13 mouse cellular contexts compared by ENCODE assay signal in the genomic region with DNA sequence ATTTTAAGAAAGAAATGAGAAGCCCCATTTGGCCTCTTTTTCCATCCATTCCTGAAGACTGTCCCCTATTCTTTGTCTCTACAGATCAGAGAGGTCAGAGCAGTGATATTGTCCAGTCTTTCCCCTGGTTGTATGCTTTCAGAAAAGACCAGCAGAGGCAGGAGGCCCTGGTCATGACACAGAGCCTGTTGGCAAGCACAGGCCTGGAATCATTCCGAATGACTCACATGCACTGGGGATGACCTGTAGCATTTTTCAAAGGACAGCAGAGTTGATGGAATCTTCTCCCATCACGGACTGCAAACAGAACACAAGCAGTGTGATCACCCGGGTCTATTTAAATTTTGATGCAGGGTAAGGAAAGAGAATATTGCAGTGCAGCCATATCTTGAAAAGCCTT. TPM values are rescaled to one million over a fixed set of nuclear protein-coding genes. Genes with fewer than 3 reads are reported as not detected.
DNase-seq lines count a peak whose midpoint lies in the region.
"Had no signal": no experiment of that assay in that cellular context is flagged by ENCODE, and none has a peak within 500 bp of the region (broad histone marks: within the 10 kb centered on the region; RNA-seq: fewer than 3 reads in every experiment).

No protein-coding gene starts in this region.

- no peaks in the 10 kb centered on the region for H3K4me1 ChIP-seq in heart, embryonic 10.5 days
- H3K4me1 ChIP-seq: neural tube, embryonic 12.5 days had no signal

- WGBS in heart, embryonic 10.5 days: 58% methylated on average over 3 of the region's 3 CpGs

- no peaks in the 10 kb centered on the region for H3K9me3 ChIP-seq in heart, embryonic 10.5 days
- H3K9me3 ChIP-seq: neural tube, embryonic 12.5 days had no signal

- H3K27me3 ChIP-seq in heart, embryonic 10.5 days (ENCODE audit: insufficient read depth, poor library complexity, severe bottlenecking): no peaks in the 10 kb centered on the region
- H3K27me3 ChIP-seq: neural tube, embryonic 12.5 days had no signal

- intact Hi-C loops in heart, postnatal 25 days (cut with DNase I): no loop called here

- DNase-seq in heart, adult 11 months: peak; percentile 95
- DNase-seq in heart, embryonic 10.5 days (ENCODE audit: low spot score): no peak
- peak; percentile 98 for DNase-seq in 3T3-L1 (ENCODE audit: low read depth, low spot score)
- peak; percentile 75 for DNase-seq in gastrocnemius, adult 18-20 months (ENCODE audit: low spot score)
- peak; percentile 29 for DNase-seq in heart, postnatal 25 days (ENCODE audit: low spot score)
- DNase-seq in thymus, postnatal 0 days (ENCODE audit: low spot score): no peak
- DNase-seq in cerebellum, adult 9-11 months: no peak
- no peak for DNase-seq in cerebellum, adult 11 months
- DNase-seq: forebrain, postnatal 0 days; liver; thymus, postnatal 4 days had no signal

- H3K4me3 ChIP-seq in heart, embryonic 10.5 days: no peak overlapping the region
- H3K4me3 ChIP-seq: neural tube, embryonic 12.5 days had no signal

- no peaks in the 10 kb centered on the region for H3K36me3 ChIP-seq in heart, embryonic 10.5 days
- H3K36me3 ChIP-seq: neural tube, embryonic 12.5 days had no signal

- no peak overlapping the region for H3K27ac ChIP-seq in heart, embryonic 10.5 days
- H3K27ac ChIP-seq: hindbrain, embryonic 14.5 days; neural tube, embryonic 12.5 days had no signal

RNA-seq across cellular contexts. Expression of a gene that starts 50.2 kb away (rescaled TPM):
- polyA plus RNA-seq in heart, embryonic 10.5 days (2016; fragmentation: Nextera tagmentation; extraction: Ambion mirVana): 75.2 and 102 TPM in 2 replicates
- total RNA-seq in gastrocnemius, adult 18-20 months (2021): 1 to 10 TPM; 6.6 to 7.5 TPM
- total RNA-seq in heart, postnatal 25 days (2021): 1 to 10 TPM; 6.3 to 7.3 TPM
- polyA plus RNA-seq in thymus, postnatal 0 days (2015; fragmentation: Nextera tagmentation; extraction: Ambion mirVana): 124 and 133 TPM in 2 replicates

RNA-seq across cellular contexts. Expression of a gene that starts 58.6 kb away (rescaled TPM):
- polyA plus RNA-seq in heart, embryonic 10.5 days (2016; fragmentation: Nextera tagmentation; extraction: Ambion mirVana): 16.9 and 18.3 TPM in 2 replicates
- 10 to 100 TPM; 17.9 to 26.9 TPM for total RNA-seq in gastrocnemius, adult 18-20 months (2021)
- total RNA-seq in heart, postnatal 25 days (2021): 10 to 100 TPM; 18.1 to 24.2 TPM
- 12.0 and 14.1 TPM in 2 replicates for polyA plus RNA-seq in thymus, postnatal 0 days (2015; fragmentation: Nextera tagmentation; extraction: Ambion mirVana)

Comparison
In these comparisons a context has a peak if more than half of its experiments do, and no peak if none do; other contexts are left out.
1. DNase-seq: peak in heart, adult 11 months (single experiment), 3T3-L1 (single experiment), gastrocnemius, adult 18-20 months (single experiment) and heart, postnatal 25 days (single experiment); none in heart, embryonic 10.5 days (single experiment), thymus, postnatal 0 days (single experiment), cerebellum, adult 9-11 months (single experiment) and cerebellum, adult 11 months (single experiment).